Mouse (Mus musculus): ENCODE data around the gene Myl3.

GRCm38 (mm10) chr9:110803294-110803693 lies 61.6 kb downstream of the Myl3 start:
- TF ChIP-seq CTCF (IDR thresholded peaks at IDR 0.05; ENCODE audit: control insufficient read depth, insufficient read depth, insufficient read length): no peak
- TF ChIP-seq USF1 (IDR thresholded peaks at IDR 0.05; ENCODE audit: low read depth): no peak
- TF ChIP-seq MAX (IDR thresholded peaks at IDR 0.05): no peak

All from C2C12 (cell line).